31 mouse cellular contexts compared by ENCODE assay signal in the genomic region with DNA sequence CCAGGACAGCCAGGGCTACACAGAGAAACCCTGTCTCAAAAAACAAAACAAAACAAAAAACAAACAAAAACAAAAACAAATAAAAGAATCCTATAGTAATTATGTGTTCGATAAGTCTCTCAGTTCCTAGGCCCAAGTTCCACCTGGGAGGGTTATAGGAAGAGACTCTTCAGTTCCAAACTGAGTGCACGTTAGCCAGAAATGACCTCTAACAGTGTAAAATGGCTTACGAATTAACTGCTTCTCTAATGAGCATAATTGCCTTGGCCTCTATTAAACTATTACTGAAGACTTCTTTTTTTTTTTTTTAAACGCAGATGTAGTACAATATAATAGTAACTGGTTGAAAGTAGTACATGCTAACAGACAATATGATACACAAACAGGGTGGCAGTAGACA. TPM values are rescaled to one million over a fixed set of nuclear protein-coding genes. Genes with fewer than 3 reads are reported as not detected.
"Had no signal": no experiment of that assay in that cellular context is flagged by ENCODE, and none has a peak within 500 bp of the region (broad histone marks: within the 10 kb centered on the region; RNA-seq: fewer than 3 reads in every experiment).

No protein-coding gene starts in this region.

- H3K27me3 ChIP-seq: embryonic facial prominence, embryonic 15.5 days had no signal

- H3K27ac ChIP-seq: embryonic facial prominence, embryonic 13.5 days; embryonic facial prominence, embryonic 15.5 days; forebrain, embryonic 12.5 days; forebrain, embryonic 13.5 days; forebrain, embryonic 15.5 days; gastrocnemius, adult 2 months had no signal

- DNase-seq: cerebellum, adult 18-20 months; cerebellum, adult 2 months; cerebellum, adult 8-10 months; cerebellum, adult 9-10 months; cerebellum, adult 9-11 months; cerebellum, postnatal 10 days; cerebellum, postnatal 14 days; cerebellum, postnatal 25 days; cerebellum, postnatal 36 days; embryo, embryonic 11 days; forebrain, postnatal 0 days; gastrocnemius, adult 2 months; gastrocnemius, postnatal 10 days; gastrocnemius, postnatal 14 days; gastrocnemius, postnatal 25 days; gastrocnemius, postnatal 36 days had no signal

- H3K4me3 ChIP-seq: embryonic facial prominence, embryonic 15.5 days; erythroblast, embryonic 14.5 days; forebrain, embryonic 12.5 days; forebrain, embryonic 15.5 days; gastrocnemius, adult 2 months had no signal

RNA-seq across cellular contexts. Expression of a gene that starts 5.1 kb away (rescaled TPM):
- polyA plus RNA-seq: forebrain, embryonic 11.5 days; forebrain, embryonic 14.5 days; forebrain, embryonic 16.5 days had no signal

RNA-seq across cellular contexts. Expression of a gene that starts 15.8 kb away (rescaled TPM):
- polyA plus RNA-seq: cerebellum, adult 2 months; cortical plate, adult 2 months; embryonic facial prominence, embryonic 10.5 days; embryonic facial prominence, embryonic 11.5 days; embryonic facial prominence, embryonic 12.5 days; embryonic facial prominence, embryonic 13.5 days; embryonic facial prominence, embryonic 14.5 days; embryonic facial prominence, embryonic 15.5 days; erythroblast, embryonic 14.5 days; forebrain, embryonic 10.5 days; forebrain, embryonic 11.5 days; forebrain, embryonic 12.5 days; forebrain, embryonic 13.5 days; forebrain, embryonic 14.5 days; forebrain, embryonic 15.5 days; forebrain, embryonic 16.5 days; forebrain, postnatal 0 days had no signal
